Mouse (Mus musculus): ENCODE results near the gene Znfx1.

DNA sequence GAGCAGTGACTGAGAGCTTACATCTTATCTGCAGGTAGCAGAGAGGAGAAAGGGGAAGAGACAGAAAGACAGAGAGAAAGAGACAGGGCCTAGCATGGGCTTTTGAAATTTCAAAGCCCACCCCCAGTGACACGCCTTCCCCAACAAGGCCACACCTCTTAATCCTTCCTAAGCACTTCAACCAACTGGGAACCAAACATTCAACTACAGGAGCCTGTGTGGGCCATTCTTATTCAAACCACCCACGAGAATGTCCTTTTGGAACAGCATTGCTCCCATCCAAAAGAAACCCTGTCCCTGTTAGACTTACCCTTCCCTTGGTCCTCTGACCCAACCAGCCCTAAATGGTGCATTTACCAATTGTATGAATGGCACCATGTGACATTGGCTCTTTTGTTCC lies 13.9 kb upstream of the Znfx1 start:
- TF ChIP-seq CTCF (IDR thresholded peaks at IDR 0.05; ENCODE audit: low read depth): no peak
- TF ChIP-seq EP300 (optimal IDR thresholded peaks at IDR 0.05): no peak

All from stomach, postnatal 0 days (tissue).